Mouse (Mus musculus): ENCODE measurements around the gene Afmid. TPM values are rescaled to one million over a fixed set of nuclear protein-coding genes. Genes with fewer than 3 reads are reported as not detected.

Afmid gene
- polyA plus RNA-seq, 1 experiment from 2014 or later = 9.6 TPM

- Histone ChIP-seq H3K4me2 (ENCODE audit: low read depth, low read length) (peak overlapping the region; percentile 56), H3K4me1 (ENCODE audit: control insufficient read depth, insufficient read depth, low read length) (peaks cover 34% of the 10 kb centered on the region), H3K9me3 (ENCODE audit: control insufficient read depth, low read length) (no peaks in the 10 kb centered on the region), H3K36me3 (ENCODE audit: control insufficient read depth, insufficient read depth, low read length) (no peaks in the 10 kb centered on the region), H3K27me3 (replicated peaks; ENCODE audit: control insufficient read depth, insufficient read depth, low read length) (no peaks in the 10 kb centered on the region), H3K27ac (ENCODE audit: low read length) (peak overlapping the region; percentile 52), H3K9ac (ENCODE audit: low read depth, low read length) (peak overlapping the region; percentile 60), H3K4me3 (ENCODE audit: low read length) (peak overlapping the region; percentile 32)
- peak; percentile 35 for ATAC-seq
- WGBS = 10% methylated on average over 33 of the region's 33 CpGs
These were observed 63.4 kb downstream of the Afmid start for GRCm38 (mm10) chr11:117888853-117889822.

Other genes with a start within 250 kb of the Afmid start
- 6.6 and 6.8 TPM in 2 replicates for gene Tnrc6c, start 171.6 kb upstream of the Afmid start, polyA plus RNA-seq (2015; fragmentation: Nextera tagmentation; extraction: Ambion mirVana)
- 14.5 and 17.4 TPM in 2 replicates for gene Tmc8, start 43.8 kb upstream of the Afmid start, polyA plus RNA-seq (2015; fragmentation: Nextera tagmentation; extraction: Ambion mirVana)
- gene Tmc6, start 43.7 kb upstream of the Afmid start, polyA plus RNA-seq (2015; fragmentation: Nextera tagmentation; extraction: Ambion mirVana) = 37.5 and 39.8 TPM in 2 replicates
- gene 6030468B19Rik, start 28.3 kb upstream of the Afmid start, polyA plus RNA-seq (2015; fragmentation: Nextera tagmentation; extraction: Ambion mirVana) = 0.81 and 1.6 TPM in 2 replicates
- 0.20 and 0.29 TPM in 2 replicates for gene Gm20708, start 16.3 kb upstream of the Afmid start, polyA plus RNA-seq (2015; fragmentation: Nextera tagmentation; extraction: Ambion mirVana)
- 170 and 173 TPM in 2 replicates for gene Syngr2, start 16.3 kb upstream of the Afmid start, polyA plus RNA-seq (2015; fragmentation: Nextera tagmentation; extraction: Ambion mirVana)
- gene Tk1, start 168 bp downstream of the Afmid start, polyA plus RNA-seq (2015; fragmentation: Nextera tagmentation; extraction: Ambion mirVana) = 119 and 147 TPM in 2 replicates
- 259 and 306 TPM in 2 replicates for gene Birc5, start 23.3 kb downstream of the Afmid start, polyA plus RNA-seq (2015; fragmentation: Nextera tagmentation; extraction: Ambion mirVana)
- 0.07 TPM in 1 of 2 replicates, not detected in the other for gene Tmem235, start 34.8 kb downstream of the Afmid start, polyA plus RNA-seq (2015; fragmentation: Nextera tagmentation; extraction: Ambion mirVana)
- gene Tha1, start 47.6 kb downstream of the Afmid start, polyA plus RNA-seq (2015; fragmentation: Nextera tagmentation; extraction: Ambion mirVana) = 12.2 and 13.7 TPM in 2 replicates
- gene Socs3, start 144.1 kb downstream of the Afmid start, polyA plus RNA-seq (2015; fragmentation: Nextera tagmentation; extraction: Ambion mirVana) = 18.9 and 21.2 TPM in 2 replicates
- gene Pgs1, start 160.4 kb downstream of the Afmid start, polyA plus RNA-seq (2015; fragmentation: Nextera tagmentation; extraction: Ambion mirVana) = 33.9 and 35.7 TPM in 2 replicates

Measured in intestine, embryonic 16.5 days (tissue).